Mouse (Mus musculus) liver, embryonic 15.5 days (tissue): ENCODE data around the gene Fads6. TPM values are rescaled to one million over a fixed set of nuclear protein-coding genes. Genes with fewer than 3 reads are reported as not detected.
A peak's percentile ranks its signal among the peaks of the same experiment; 100 is the strongest.

Experiments used
- ATAC-seq: fragments of 200-750 bp; cut with Nextera tagmentation; 2 replicates; pipeline ENCODE4 v1.8.0; 2017; ENCODE audit warnings: moderate number of reproducible peaks, mild to moderate bottlenecking, moderate library complexity; ENCODE audit not compliant: insufficient read depth
- H3K27ac ChIP-seq: fragments of 300-500 bp; sonication (generic); replicated peaks from 2 replicates; pipeline ENCODE4 v1.5.1; 2015; ENCODE audit warnings: mild to moderate bottlenecking, inconsistent platforms
- H3K27me3 ChIP-seq: fragments of 300-500 bp; sonication (generic); 2 replicates; pipeline ENCODE4 v1.6.1; 2015; ENCODE audit warnings: mild to moderate bottlenecking, inconsistent platforms
- H3K36me3 ChIP-seq: fragments of 300-500 bp; sonication (generic); replicated peaks from 2 replicates; pipeline ENCODE4 v1.6.1; 2015; ENCODE audit warnings: moderate library complexity, mild to moderate bottlenecking, inconsistent platforms
- H3K4me1 ChIP-seq: fragments of 300-500 bp; sonication (generic); replicated peaks from 2 replicates; pipeline ENCODE4 v1.6.1; 2015; ENCODE audit warnings: inconsistent platforms
- H3K4me2 ChIP-seq: fragments of 300-500 bp; sonication (generic); 2 replicates; pipeline ENCODE4 v1.6.1; 2015; ENCODE audit warnings: moderate library complexity, mild to moderate bottlenecking, inconsistent platforms
- H3K4me3 ChIP-seq: fragments of 300-500 bp; sonication (generic); replicated peaks from 2 replicates; pipeline ENCODE4 v1.5.1; 2015; ENCODE audit warnings: mild to moderate bottlenecking, inconsistent platforms
- H3K9ac ChIP-seq: fragments of 300-500 bp; sonication (generic); 2 replicates; pipeline ENCODE4 v1.6.1; 2015; ENCODE audit warnings: moderate library complexity, mild to moderate bottlenecking, inconsistent platforms
- H3K9me3 ChIP-seq: fragments of 300-500 bp; sonication (generic); replicated peaks from 2 replicates; pipeline ENCODE4 v1.6.1; 2016; ENCODE audit warnings: inconsistent platforms
- WGBS: fragments of 180-500 bp; shearing (Covaris S2); methylation state at CpG from one replicate; pipeline ENCODE4 v1.1.7; 2015; ENCODE audit warnings: mixed read lengths; ENCODE audit not compliant: insufficient replicate concordance; 5-methylcytosine and 5-hydroxymethylcytosine counted together
- polyA plus RNA-seq: library from polyadenylated mRNA; unstranded; fragments of >200 nt; fragmentation: Nextera tagmentation; extraction: Ambion mirVana; gene quantifications from 2 replicates; pipeline ENCODE4 v1.2.1, GENCODE M21; 2015

Gene Fads6
- polyA plus RNA-seq, 1 experiment from 2014 or later = 3.4 TPM

GRCm38 (mm10) chr11:115275954-115276353 is 21.5 kb downstream of the Fads6 start:
- Histone ChIP-seq H3K27me3 (no peaks in the 10 kb centered on the region), H3K4me1 (peaks cover 64% of the 10 kb centered on the region), H3K9me3 (no peaks in the 10 kb centered on the region), H3K4me3 (peak overlapping the region; percentile 63), H3K27ac (no peak overlapping the region), H3K9ac (peak overlapping the region; percentile 74), H3K4me2 (peak overlapping the region; percentile 97), H3K36me3 (no peaks in the 10 kb centered on the region)
- 34% methylated on average over 3 of the region's 3 CpGs for WGBS
- no peak for ATAC-seq

GRCm38 (mm10) chr11:115275509-115275908 is 22.0 kb downstream of the Fads6 start:
- H3K4me3 ChIP-seq = peak overlapping the region; percentile 63
- H3K4me1 ChIP-seq = peaks cover 64% of the 10 kb centered on the region
- no peaks in the 10 kb centered on the region for H3K9me3 ChIP-seq
- no peak for ATAC-seq
- H3K4me2 ChIP-seq = peak overlapping the region; percentile 97
- H3K36me3 ChIP-seq = no peaks in the 10 kb centered on the region
- H3K27me3 ChIP-seq = no peaks in the 10 kb centered on the region
- no peak overlapping the region for H3K27ac ChIP-seq
- WGBS = 31% methylated on average over 6 of the region's 6 CpGs
- 0 out of 2 replicates have a peak overlapping the region, but pooled peaks have one; percentile 74 for H3K9ac ChIP-seq

- peak overlapping the region; percentile 97; the same call in 1 of the 2 replicates for H3K4me2 ChIP-seq
Observed at GRCm38 (mm10) chr11:115274771-115275170, 22.7 kb downstream of the Fads6 start.

GRCm38 (mm10) chr11:115274178-115274577 is 23.3 kb downstream of the Fads6 start:
- Histone ChIP-seq H3K4me1 (peaks cover 56% of the 10 kb centered on the region), H3K4me3 (no peak overlapping the region), H3K4me2 (no peak overlapping the region), H3K9me3 (no peaks in the 10 kb centered on the region), H3K36me3 (peaks cover 2% of the 10 kb centered on the region; the same call in 1 of the 2 replicates), H3K9ac (no peak overlapping the region), H3K27me3 (peaks cover under 1% of the 10 kb centered on the region; the same call in 1 of the 2 replicates), H3K27ac (no peak overlapping the region)
- 62% methylated on average over 7 of the region's 7 CpGs for WGBS
- ATAC-seq = no peak

More at GRCm38 (mm10) chr11:115274771-115275170, 22.7 kb downstream of the Fads6 start:
- no peak overlapping the region for H3K4me3 ChIP-seq
- no peaks in the 10 kb centered on the region for H3K36me3 ChIP-seq
- no peak for ATAC-seq
- no peaks in the 10 kb centered on the region for H3K27me3 ChIP-seq
- peaks cover 61% of the 10 kb centered on the region for H3K4me1 ChIP-seq
- WGBS = 71% methylated on average over 6 of the region's 6 CpGs
- no peak overlapping the region for H3K27ac ChIP-seq
- no peak overlapping the region for H3K9ac ChIP-seq
- no peaks in the 10 kb centered on the region for H3K9me3 ChIP-seq

GRCm38 (mm10) chr11:115273735-115274134 is 23.7 kb downstream of the Fads6 start:
- Histone ChIP-seq H3K9me3 (no peaks in the 10 kb centered on the region), H3K27me3 (peaks cover 5% of the 10 kb centered on the region; the same call in 1 of the 2 replicates), H3K27ac (no peak overlapping the region), H3K9ac (no peak overlapping the region), H3K4me1 (peaks cover 56% of the 10 kb centered on the region), H3K4me2 (no peak overlapping the region), H3K4me3 (no peak overlapping the region), H3K36me3 (peaks cover 5% of the 10 kb centered on the region; the same call in 1 of the 2 replicates)
- no peak for ATAC-seq
- 49% methylated on average over 7 of the region's 7 CpGs for WGBS

GRCm38 (mm10) chr11:115272894-115273498 is 24.5 kb downstream of the Fads6 start:
- no peak for ATAC-seq
- Histone ChIP-seq H3K9ac (no peak overlapping the region), H3K27ac (no peak overlapping the region), H3K9me3 (no peaks in the 10 kb centered on the region), H3K4me1 (peaks cover 50% of the 10 kb centered on the region), H3K27me3 (peaks cover 13% of the 10 kb centered on the region), H3K4me3 (no peak overlapping the region), H3K36me3 (peaks cover 5% of the 10 kb centered on the region; the same call in 1 of the 2 replicates), H3K4me2 (no peak overlapping the region)
- WGBS = 57% methylated on average over 10 of the region's 10 CpGs

- Histone ChIP-seq H3K4me1 (peaks cover 48% of the 10 kb centered on the region), H3K36me3 (peaks cover 5% of the 10 kb centered on the region; the same call in 1 of the 2 replicates), H3K4me2 (no peak overlapping the region), H3K4me3 (no peak overlapping the region), H3K9ac (no peak overlapping the region), H3K27me3 (peaks cover 28% of the 10 kb centered on the region), H3K9me3 (no peaks in the 10 kb centered on the region), H3K27ac (no peak overlapping the region)
- WGBS = 68% methylated on average over 10 of the region's 10 CpGs
- no peak for ATAC-seq
Observed at GRCm38 (mm10) chr11:115271481-115271880, 26.0 kb downstream of the Fads6 start.

- Histone ChIP-seq H3K4me1 (peaks cover 44% of the 10 kb centered on the region), H3K36me3 (peaks cover 5% of the 10 kb centered on the region; the same call in 1 of the 2 replicates), H3K4me2 (no peak overlapping the region), H3K9ac (no peak overlapping the region), H3K27me3 (peaks cover 32% of the 10 kb centered on the region), H3K9me3 (no peaks in the 10 kb centered on the region), H3K27ac (no peak overlapping the region), H3K4me3 (no peak overlapping the region)
- no peak for ATAC-seq
- 67% methylated on average over 9 of the region's 9 CpGs for WGBS
Observed at GRCm38 (mm10) chr11:115271052-115271451, 26.4 kb downstream of the Fads6 start.

- H3K4me1 ChIP-seq = peaks cover 39% of the 10 kb centered on the region
- no peak overlapping the region for H3K27ac ChIP-seq
- no peak overlapping the region for H3K4me3 ChIP-seq
- no peak for ATAC-seq
- no peaks in the 10 kb centered on the region for H3K9me3 ChIP-seq
- WGBS = 37% methylated on average over 19 of the region's 19 CpGs
- no peak overlapping the region for H3K9ac ChIP-seq
- peaks cover 5% of the 10 kb centered on the region; the same call in 1 of the 2 replicates for H3K36me3 ChIP-seq
- no peak overlapping the region for H3K4me2 ChIP-seq
- peaks cover 40% of the 10 kb centered on the region for H3K27me3 ChIP-seq
Observed at GRCm38 (mm10) chr11:115270148-115270861, 27.2 kb downstream of the Fads6 start.

- Histone ChIP-seq H3K4me3 (no peak overlapping the region), H3K4me2 (no peak overlapping the region), H3K27me3 (peaks cover 48% of the 10 kb centered on the region), H3K9ac (no peak overlapping the region), H3K36me3 (peaks cover 5% of the 10 kb centered on the region; the same call in 1 of the 2 replicates), H3K4me1 (peaks cover 33% of the 10 kb centered on the region), H3K27ac (no peak overlapping the region), H3K9me3 (no peaks in the 10 kb centered on the region)
- ATAC-seq = no peak
- 71% methylated on average over 27 of the region's 27 CpGs for WGBS
Observed at GRCm38 (mm10) chr11:115269330-115270066, 28.0 kb downstream of the Fads6 start.

- no peaks in the 10 kb centered on the region for H3K9me3 ChIP-seq
- H3K36me3 ChIP-seq = peaks cover 5% of the 10 kb centered on the region; the same call in 1 of the 2 replicates
- no peak overlapping the region for H3K9ac ChIP-seq
- H3K27ac ChIP-seq = no peak overlapping the region
- ATAC-seq = no peak
- H3K4me1 ChIP-seq = peaks cover 19% of the 10 kb centered on the region
- H3K4me2 ChIP-seq = no peak overlapping the region
- 71% methylated on average over 11 of the region's 11 CpGs for WGBS
- H3K4me3 ChIP-seq = no peak overlapping the region
- peaks cover 63% of the 10 kb centered on the region for H3K27me3 ChIP-seq
Observed at GRCm38 (mm10) chr11:115267958-115268357, 29.5 kb downstream of the Fads6 start.
